Mouse (Mus musculus): Measurements from ENCODE around the gene Ccdc120. TPM values are rescaled to one million over a fixed set of nuclear protein-coding genes. Genes with fewer than 3 reads are reported as not detected.

Ccdc120 gene
- 1 to 10 TPM; 1.0 to 1.5 TPM for total RNA-seq (2021)
- long read RNA-seq, experiment 1 = 0 reads
- long read RNA-seq, experiment 2, partial matches to known transcripts = 1 of 1 reads
- long read RNA-seq, experiment 2, other reads (novel, unspliced or antisense) = 0 of 1 reads

DNA sequence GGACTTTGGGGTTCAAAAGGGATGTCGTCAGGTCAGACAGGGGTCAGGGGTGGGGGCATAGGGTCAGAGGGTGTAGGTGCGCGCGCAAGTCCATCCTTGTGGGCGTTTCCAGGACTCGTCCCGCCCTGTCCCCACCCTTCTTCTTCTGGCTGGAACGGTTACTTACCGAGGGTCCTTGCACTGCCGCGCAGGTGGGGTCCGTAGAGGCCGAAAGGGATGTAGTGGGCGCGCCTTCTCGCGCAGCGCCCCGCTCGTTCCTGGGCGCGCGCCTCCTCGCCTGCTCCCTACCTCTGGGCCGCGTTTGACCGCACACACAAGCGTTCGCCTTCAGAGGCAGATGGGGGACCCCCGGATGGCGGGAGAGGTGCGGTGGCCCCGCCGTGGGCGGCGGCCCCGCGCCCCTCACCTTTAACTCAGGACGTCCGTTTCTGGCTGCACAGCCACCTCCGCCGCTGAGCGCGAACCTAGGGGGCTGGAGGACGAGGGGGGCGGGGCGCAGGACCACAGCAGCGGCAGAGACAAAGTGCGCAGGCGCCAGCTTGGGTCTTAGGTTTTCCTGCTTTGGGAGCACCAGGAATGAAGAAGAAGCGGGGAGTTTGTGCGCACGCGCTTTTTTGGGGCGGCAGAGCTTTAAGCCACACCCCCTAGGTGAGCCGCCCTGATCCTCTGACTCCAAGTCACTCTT, at the start of gene Ccdc120:
TSS of gene Ccdc120 (minus strand) at position 474 of the 685 bp plus-strand sequence.
- peak; percentile 49 for DNase-seq

DNA sequence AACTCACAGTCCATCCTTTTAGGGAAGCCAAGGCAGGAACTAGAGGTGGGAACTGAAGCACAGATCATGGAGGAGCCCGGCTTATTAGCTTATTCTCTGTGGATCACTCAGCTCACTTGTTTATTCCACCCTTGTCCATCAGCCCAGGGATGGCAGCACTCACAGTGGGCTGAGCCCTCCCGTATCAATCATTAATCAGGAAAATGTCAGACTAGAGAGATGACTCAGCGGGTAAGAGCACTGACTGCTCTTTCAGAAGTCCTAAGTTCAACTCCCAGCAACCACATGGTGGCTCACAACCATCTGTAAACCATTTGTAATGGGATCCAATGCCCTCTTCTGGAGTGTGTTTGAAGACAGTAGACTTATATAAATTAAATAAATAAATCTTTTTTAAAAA, 46.6 kb upstream of the Ccdc120 start:
- DNase-seq = no peak

DNA sequence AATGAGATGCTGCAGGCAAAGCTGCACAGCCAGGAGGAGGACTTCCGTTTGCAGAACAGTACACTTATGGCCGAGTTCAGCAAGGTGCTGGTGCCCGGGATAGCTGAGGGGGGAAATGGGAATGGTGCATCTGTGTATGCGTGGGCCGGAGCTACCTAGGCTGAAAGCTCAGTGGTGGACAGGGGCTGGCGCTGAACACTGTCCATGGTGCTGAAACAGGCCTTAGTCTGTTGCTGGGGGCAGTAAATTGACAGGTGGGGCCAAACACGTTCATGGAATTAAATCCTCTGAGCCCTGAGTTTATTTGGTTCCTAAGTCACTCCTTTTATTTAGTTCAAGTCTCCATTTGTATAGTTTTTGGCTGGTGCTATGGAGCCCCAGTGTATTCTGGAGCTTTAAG, 44.3 kb upstream of the Ccdc120 start:
- DNase-seq = peak; percentile 20

DNA sequence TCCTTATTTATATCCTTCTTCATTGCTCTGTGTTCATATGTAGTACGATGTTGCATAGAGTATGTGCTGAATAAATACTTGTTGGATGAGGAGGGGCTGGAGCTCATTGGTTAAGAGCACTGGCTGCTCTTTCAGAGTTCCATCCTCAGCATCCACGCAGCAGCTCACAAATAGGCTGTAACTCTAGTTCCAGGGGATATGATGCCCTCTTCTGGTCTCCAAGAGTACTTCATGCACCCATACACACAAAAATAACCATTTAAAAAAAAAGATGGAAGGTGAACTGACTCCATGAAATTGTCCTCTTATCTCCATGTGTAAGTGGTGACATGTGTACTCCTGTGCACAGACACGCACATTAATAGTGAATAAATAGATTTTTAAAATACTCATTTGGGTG, 42.7 kb upstream of the Ccdc120 start:
- no peak for DNase-seq

DNA sequence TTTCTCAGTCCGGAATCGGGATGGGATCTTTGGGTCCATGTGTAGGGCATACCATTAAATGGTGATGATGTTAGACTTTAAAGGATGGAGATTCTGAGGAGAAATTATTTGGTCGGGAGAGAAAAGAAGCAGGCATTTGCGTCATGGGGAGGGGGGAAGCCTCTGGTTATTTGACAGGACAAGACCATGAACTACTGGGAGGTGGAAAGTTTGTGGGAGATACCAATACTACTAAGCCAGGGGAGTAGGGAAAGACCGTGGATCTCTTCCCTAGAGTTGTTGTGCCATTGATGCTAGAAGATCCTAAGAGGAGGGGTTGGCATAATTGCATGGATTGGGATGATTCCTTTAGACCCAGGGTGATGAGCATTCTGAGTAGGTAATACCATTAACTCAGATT, 39.6 kb upstream of the Ccdc120 start:
- no peak for DNase-seq

DNA sequence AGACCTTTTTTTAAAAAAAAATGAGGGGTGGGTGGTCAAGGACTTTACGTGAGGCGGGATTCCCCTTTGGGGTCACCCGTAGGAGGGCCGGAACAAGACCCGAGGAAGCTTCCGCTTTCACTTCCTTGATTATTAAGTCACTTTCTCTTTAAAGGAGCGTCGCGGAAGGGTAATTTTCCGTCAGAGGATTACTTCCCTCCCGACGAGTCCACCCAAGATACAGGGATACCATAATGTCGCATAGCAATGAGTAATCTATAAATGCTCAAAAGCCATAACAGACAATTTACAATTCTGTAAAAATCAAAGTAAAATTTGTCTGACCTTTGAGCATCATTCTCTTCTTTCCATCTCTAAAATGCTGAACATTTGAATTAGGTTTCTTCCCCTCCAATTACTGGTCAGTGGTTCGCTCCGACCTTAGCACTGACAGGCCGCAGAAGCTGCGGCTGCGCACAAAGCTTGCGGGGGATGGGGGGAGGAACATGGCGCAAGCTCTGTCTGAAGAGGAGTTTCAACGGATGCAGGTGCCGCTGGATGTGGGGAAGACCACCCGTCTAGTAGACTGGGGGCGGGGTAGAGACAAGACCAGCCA, 38.9 kb upstream of the Ccdc120 start, which contains the start of gene Gripap1:
TSS of gene Gripap1 (plus strand) at position 224 of the 595 bp plus-strand sequence.
- DNase-seq = peak; percentile 64

DNA sequence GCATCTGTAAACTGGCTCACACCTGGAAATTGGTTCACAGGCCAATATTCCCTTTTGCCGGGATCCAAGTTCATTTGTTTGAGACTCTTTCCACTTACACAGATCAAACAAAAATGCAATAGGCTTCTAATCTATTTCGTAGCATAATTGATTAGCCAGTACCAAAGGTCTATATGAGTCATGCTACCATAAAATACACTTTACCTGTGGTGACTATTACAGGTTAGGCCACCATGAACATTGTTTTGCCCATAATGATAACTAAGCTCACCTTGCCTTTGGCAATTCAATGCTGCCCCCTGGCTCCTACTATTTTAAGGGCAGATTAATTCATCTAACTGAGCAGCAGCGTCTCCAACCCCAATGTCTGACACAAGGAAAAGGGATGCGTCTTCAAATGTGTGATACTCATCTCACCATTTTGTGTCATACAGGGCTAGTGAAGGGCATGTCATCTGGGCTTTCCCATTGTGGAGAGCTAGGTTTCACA, 31.9 kb upstream of the Ccdc120 start:
- no peak for DNase-seq

DNA sequence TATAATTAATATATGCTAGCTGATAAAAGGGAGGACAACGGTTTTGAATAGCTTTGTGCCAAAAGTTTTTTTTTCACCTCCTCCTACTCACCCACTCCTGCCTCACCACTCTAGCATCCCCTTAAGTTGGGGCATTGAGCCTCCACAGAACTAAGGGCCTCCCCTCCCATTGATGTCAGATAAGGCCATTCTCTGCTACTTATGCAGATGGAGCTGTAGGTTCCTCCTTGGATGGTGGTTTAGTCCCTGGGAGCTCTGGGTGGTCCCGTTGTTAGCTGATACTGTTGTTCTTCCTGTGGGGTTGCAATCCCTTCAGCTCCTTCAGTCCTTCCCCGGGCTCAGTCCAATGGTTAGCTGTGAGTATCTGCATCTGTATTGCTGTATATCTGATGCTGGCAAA, 28.6 kb upstream of the Ccdc120 start:
- no peak for DNase-seq

DNA sequence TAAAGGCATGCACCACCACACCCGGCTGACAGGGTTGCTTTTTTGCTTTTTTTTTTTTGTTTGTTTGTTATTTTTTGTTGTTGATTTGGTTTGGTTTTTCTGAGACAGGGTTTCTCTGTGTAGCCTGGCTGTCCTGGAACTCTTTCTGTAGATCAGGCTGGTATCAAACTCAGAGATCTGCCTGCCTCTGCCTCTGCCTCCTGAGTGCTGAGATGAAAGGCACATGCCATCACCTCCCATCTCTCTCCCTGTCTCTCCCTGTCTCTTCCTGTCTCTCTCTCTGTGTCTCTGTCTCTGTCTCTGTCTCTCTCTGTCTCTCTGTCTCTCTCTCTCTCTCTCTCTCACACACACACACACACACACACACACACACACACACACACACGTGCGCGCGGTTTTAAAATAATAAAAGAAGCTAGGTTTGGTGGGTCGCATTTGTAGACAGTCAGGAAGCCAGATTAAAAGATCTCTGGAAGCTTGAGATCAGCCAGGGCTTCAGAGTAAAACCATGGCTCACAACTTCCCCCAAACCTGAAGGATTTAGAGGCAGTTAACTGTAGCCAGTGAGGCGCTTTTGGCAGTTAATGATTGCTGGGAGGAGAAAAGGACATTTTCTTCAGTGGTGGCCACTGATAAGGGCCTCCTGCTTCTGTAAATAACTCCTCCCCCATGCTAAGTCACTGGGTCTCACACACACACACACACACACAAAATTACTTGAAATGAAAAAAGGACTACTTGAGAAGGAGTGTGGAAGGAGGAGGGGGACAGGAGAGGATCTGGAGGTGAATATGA, 27.9 kb upstream of the Ccdc120 start:
- no peak for DNase-seq

DNA sequence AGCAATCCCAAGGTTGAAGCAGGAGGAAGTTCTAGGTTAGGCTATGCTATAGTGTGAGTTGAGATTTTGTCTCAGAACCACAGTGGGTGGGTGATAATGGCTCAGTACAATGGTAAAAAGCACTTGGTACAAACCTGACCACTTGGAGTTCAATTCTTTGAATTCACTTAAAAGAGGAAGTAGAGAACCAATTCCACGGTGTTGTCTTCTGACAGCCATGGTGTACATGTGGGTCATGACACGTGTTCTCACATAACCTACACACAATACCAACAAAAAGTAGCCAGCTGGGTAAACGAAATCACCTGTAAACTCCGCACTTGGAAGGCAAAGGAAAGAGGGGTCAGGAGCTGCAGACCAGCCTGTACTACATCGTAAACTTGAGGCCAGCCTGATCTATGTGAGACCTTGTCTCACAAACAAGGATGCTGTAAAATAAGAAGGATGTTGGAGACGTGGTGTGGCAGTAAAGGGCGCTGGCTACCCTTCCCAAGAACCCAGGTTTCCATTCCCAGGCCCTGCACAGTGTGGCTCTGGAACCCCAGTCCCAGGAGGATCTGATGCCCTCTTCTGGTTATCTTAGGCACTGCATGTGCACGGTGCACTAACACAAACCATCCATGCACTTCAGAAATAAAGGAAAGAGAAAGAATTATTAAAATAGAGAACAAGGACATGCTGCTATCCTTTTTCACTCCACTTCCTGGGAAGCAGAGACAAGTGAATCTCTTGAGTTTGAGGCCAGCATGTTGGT, 25.8 kb upstream of the Ccdc120 start:
- peak; percentile 51 for DNase-seq

DNA sequence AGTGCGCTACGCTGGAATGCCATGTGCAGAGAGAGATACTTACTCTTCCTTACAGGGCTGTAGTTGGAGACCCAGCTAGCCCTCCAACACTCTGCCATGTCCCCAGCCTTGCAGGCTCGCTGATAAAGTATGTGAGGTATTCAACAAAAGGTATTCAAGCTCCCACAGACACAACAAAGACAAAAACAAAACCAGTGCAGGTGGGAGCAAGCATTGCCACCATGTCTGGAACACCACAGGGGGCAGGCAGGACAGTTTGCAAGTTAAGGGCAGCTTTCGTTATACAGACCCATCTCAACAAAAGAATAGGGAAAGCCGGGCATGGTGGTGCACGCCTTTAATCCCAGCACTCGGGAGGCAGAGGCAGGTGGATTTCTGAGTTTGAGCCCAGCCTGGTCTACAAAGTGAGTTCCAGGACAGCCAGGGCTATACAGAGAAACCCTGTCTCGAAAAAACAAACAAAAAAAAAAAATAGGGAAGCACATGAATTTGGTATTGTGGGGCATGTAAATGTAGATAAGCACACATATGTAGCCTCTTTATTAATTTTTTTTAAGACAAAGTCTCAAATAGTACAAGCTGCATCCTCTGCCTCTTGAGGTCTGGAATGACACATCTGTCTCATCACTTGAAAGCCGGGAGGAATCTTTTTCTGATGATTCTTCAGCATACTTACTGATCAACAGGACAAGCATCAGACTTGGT, 24.9 kb upstream of the Ccdc120 start:
- DNase-seq = no peak

DNA sequence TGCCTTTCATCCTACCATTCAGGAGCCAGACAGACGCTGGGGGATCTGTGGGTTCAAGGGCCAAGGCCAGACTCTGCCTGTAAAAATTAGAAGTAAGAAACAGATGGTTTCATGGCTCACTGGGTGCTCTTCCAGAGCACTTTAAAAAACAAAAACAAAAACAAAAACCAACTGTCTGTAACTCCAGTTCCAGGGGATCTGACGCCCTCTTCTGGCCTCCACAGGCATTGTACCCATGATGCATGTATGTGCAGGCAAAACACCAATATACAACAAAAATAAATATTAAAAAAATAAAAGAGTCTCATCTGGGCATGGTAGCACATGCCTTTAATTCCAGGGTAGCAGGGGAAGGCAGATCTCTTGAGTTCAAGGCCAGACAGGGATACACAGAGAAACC, 22.1 kb upstream of the Ccdc120 start:
- DNase-seq = no peak

DNA sequence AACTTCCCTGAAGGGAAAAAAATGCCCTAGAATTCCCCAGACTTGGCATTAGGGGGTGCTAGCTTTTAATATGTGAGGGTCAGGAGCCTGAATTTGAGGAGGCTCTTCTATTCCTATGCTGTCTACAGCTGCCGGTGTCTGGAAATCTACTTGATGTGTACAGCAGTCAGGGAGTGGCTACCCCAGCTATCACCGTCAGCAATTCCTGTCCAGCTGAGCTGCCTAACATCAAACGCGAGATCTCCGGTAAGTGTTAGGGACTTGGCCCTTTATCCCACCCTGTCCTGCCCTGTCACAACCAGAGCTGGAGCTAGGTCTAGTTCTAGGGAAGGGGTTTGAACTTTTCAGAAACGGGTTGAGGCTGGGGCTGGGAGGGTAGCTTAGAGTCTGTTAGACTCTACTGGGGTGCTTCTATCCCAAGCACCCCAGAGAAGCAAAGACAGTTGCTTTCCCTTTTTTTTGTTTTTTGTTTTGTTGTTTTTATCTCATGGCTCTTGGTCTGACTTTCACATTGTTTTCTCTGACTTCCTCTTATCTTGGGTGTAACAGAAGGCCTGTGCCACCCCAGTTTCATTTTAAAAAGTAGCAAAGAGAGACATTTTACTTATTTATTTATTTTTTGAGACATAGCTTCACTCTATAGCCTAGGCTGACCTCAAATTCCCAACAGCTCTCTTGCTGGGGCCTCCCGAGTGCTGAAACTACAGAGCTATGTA, 18.8 kb upstream of the Ccdc120 start:
- DNase-seq = no peak

DNA sequence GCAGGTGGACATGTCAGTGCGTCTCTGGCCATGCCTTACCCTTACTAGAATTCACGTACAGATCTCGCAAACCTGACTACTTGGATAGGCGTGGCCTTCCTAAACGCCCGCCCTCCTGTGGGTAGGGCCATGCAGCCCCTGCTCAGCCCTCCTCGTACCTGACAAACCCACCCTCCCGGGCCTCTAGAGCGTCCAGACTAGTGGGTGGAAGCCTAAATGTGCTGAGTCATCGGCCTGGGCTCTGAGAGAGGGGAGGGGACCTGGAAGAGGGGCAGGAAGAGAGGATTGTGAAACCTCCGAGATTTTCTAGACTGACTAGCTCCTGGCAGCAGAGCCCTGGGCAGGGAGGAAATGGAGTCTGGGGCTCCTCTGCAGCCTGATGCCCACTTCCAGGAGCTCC, 15.1 kb upstream of the Ccdc120 start:
- DNase-seq = no peak

DNA sequence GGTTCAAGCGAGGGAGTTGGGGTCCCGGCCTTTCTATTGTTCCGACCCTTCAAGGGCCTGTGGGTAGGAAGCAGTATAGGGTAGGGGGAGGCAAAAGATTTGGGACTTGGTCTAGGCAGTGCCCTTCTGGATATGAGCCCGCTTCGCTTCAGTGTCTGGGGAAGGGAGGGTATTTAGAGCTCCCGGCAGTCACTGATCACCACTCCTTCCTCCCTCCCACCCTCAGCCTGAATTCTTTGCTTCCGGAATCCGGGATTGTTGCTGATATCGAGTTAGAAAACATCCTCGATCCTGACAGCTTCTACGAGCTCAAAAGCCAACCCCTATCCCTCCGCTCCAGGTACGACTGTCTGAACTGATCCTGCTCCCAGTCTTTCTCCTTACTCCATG, 14.6 kb upstream of the Ccdc120 start:
- DNase-seq = no peak

DNA sequence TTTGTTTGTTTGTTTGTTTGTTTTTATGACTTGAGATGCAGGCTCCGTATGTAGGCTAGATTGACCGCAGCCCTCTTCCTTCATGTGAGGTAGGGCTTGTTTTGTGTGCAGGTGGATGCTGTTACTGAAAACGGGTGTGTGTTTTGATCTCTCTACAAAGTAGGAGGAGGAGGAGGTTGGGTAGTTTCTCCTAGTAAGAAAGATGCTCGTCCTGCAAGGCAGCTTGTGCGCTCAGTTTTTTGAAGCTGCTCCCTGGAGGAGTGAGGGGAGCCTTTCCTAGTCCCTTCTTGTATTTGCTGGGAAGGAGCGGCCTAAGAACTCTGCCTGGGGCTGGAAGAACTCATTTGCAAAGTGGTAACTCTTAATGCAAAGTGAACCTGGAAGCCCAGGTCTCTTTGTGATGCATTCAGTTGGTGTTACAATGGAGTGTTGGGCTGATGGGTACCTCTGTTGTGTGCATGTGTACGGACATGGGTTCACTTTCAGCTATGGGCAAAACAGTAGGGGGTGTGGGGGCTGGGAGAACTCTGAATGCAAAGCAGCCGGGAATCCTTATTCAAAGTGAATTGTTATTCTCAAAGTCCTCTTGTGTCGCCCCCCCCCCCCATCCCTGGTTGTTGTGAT, 14.1 kb upstream of the Ccdc120 start:
- no peak for DNase-seq

DNA sequence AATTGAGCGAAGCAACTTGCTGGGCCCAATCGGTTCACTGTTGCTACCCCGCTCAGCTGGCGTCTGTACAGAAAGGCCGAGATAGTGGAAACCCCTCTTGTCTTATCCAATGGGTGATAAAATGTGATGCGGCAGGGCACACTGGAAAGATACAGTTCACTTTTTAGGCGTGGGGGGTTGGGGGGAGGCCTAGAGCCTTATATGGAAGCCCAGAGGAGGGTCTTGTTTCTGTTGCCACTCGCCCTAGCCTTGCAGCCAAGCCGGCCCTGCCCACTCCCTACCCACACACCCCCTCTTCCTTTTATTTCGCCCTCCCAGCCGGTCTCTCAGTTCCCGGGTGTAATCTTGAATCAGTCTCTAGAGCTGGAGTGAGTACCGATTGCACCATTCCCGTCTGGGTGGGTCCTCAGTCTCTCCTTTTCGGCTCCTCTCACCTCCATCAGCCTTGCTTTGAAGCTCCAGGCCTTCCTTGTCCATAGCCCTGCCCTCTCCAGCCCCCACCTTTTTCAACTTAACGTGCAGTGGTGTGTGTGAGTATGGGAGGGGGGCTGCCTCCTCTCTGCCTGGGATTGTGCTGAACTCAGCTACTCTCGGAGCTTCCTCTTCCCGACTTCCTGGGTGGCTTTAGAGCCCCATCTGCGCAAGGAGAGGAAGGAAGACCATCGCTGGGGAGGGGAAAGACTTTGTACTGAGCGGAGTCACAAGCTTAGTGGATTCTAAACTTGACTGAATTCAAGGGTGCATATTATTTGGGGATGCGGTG, 13.1 kb upstream of the Ccdc120 start:
- DNase-seq = peak; percentile 8

DNA sequence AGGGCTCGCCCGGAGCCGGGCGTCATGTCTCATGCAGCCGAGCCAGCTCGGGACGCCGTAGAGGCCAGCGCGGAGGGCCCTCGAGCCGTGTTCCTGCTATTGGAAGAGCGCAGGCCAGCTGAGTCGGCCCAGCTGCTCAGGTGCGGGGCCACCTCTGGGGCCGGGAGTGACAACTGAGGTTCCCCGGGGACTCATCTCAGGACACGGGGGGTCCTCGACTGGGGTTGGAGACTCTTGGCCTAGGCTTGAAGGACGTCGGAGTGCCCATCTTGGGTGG, 12.2 kb upstream of the Ccdc120 start:
- no peak for DNase-seq

DNA sequence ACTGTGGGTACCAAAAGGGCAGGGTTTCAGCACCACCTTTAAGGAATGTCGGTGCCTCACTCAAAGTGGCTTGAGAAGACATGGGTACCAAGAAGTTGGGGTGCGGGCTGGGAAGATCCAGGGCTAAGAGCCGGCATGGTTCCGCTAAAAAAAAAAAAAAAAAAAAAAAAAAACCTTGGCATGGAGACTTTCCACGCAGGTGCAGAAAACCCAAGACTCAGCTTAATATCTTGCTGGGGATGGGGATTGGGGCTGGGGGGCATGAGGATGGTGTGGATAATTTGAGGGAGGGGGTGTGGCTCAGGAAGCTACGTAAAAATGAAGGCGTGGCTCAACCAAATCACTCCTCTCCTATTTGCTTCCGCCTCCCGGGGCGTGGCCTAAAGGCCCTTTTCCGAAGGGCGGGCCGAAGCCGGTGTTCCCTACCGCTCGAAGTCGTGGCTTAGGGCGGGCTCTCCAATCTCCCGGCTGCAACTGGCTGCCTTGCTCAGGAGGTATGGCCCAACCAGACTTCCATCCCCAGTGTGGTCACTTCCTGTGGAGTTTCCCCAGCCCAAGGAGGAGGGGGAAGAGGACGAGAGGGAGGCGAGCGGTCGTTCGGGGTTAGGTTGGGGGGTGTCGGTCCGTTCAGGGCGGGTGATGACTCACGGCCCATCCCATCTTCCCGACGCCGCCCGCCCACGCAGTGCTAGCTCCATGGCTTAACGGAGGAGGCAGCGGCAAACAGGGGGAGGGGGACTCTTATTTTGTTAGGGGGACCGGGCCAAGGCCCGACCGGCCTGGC, 11.6 kb upstream of the Ccdc120 start, which contains the start of gene Tfe3:
TSS of gene Tfe3 (plus strand) at position 424 of the 784 bp plus-strand sequence.
- DNase-seq = peak; percentile 78

Measured in gastrocnemius, postnatal 10 days (tissue).